Mouse (Mus musculus) stomach, embryonic 14.5 days (tissue): ENCODE data around the gene Lrrc27. TPM values are rescaled to one million over a fixed set of nuclear protein-coding genes. Genes with fewer than 3 reads are reported as not detected.

Experiments
- ATAC-seq: fragments of 200-750 bp; cut with Nextera tagmentation; 2 replicates; pipeline ENCODE4 v1.8.0; 2017; ENCODE audit warnings: low read depth, moderate TSS enrichment; ENCODE audit not compliant: insufficient number of reproducible peaks, insufficient read depth, low FRiP score
- H3K27ac ChIP-seq: fragments of 300-500 bp; sonication (generic); 2 replicates; pipeline ENCODE4 v1.5.1; 2014; ENCODE audit warnings: mild to moderate bottlenecking, low read length, moderate library complexity, mixed read lengths
- H3K27me3 ChIP-seq: fragments of 300-500 bp; sonication (generic); 2 replicates; pipeline ENCODE4 v1.6.1; 2014; ENCODE audit warnings: low read length, control low read depth, mixed read lengths; ENCODE audit not compliant: control insufficient read depth, insufficient read depth
- H3K36me3 ChIP-seq: fragments of 300-500 bp; sonication (generic); 2 replicates; pipeline ENCODE4 v1.6.1; 2014; ENCODE audit warnings: mild to moderate bottlenecking, control low read depth, low read length, moderate library complexity, mixed read lengths; ENCODE audit not compliant: control insufficient read depth, insufficient read depth
- H3K4me1 ChIP-seq: fragments of 300-500 bp; sonication (generic); 2 replicates; pipeline ENCODE4 v1.6.1; 2014; ENCODE audit warnings: low read length, control low read depth, mixed read lengths; ENCODE audit not compliant: control insufficient read depth, insufficient read depth
- H3K4me2 ChIP-seq: fragments of 300-500 bp; sonication (generic); replicated peaks from 2 replicates; pipeline ENCODE4 v1.6.1; 2014; ENCODE audit warnings: low read depth, low read length, control low read depth
- H3K4me3 ChIP-seq: fragments of 300-500 bp; sonication (generic); 2 replicates; pipeline ENCODE4 v1.5.1; 2014; ENCODE audit warnings: low read depth, low read length, control low read depth
- H3K9ac ChIP-seq: fragments of 300-500 bp; sonication (generic); replicated peaks from 2 replicates; pipeline ENCODE4 v1.6.1; 2014; ENCODE audit warnings: low read depth, mild to moderate bottlenecking, control low read depth, low read length, moderate library complexity, mixed read lengths
- H3K9me3 ChIP-seq: fragments of 300-500 bp; sonication (generic); 2 replicates; pipeline ENCODE4 v1.6.1; 2016; ENCODE audit warnings: low read depth, low read length, control low read depth; ENCODE audit not compliant: control insufficient read depth
- WGBS: fragments of 180-500 bp; shearing (Covaris S2); extraction: QIAGEN DNeasy Blood & Tissue Kit; methylation state at CpG from one replicate; pipeline ENCODE4 v1.1.7; 2014; 5-methylcytosine and 5-hydroxymethylcytosine counted together
- polyA plus RNA-seq: library from polyadenylated mRNA; unstranded; fragments of >200 nt; fragmentation: Nextera tagmentation; extraction: Ambion mirVana; gene quantifications from 2 replicates; pipeline ENCODE4 v1.2.1, GENCODE M21; 2014

The Lrrc27 gene
- polyA plus RNA-seq, 1 experiment from 2014 or later: 4.9 TPM

DNA sequence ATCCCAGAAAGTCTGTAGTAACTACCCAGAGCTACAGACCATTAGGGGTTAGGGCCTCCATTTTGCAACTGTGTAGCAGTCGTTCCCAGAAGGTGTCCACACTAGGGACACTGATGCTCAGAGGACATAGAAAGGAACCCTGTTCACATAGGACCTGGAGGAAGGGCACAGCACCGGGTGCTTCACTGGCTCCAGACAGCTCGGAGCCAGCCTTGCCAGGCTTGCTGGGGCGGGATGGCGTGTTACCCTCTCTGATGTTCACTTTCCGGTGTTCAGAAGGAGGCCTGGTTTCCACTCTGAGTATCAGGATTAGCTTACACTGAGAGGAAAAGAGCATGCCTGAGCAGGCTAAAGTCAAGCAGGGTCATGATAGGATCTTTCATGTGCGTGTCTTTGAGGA is 3.2 kb downstream of the Lrrc27 start:
- Histone ChIP-seq H3K27ac (no peak overlapping the region), H3K27me3 (no peaks in the 10 kb centered on the region), H3K9me3 (no peaks in the 10 kb centered on the region), H3K4me1 (peaks cover 9% of the 10 kb centered on the region; the same call in 1 of the 2 replicates), H3K36me3 (no peaks in the 10 kb centered on the region), H3K9ac (no peak overlapping the region), H3K4me2 (no peak overlapping the region), H3K4me3 (no peak overlapping the region)
- ATAC-seq: no peak
- 87% methylated on average over 7 of the region's 7 CpGs for WGBS

DNA sequence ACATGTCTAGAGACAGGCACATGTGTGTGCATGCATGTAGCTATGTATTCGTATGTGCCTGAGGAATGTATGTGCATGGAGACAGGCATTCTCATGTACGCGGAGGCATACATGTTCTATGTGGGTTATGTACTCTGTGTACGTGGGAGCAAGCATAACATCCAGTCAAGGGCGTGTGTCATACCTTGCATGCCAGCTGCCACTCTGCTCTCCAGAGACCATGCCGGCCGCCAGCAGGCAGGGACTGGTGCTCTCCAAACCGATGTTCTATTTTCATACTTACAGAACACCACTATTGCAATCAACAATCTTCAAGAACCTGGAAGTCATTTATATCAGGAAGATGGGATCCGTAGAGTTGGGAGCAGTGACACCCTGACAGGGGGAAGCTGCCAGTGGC is 3.7 kb downstream of the Lrrc27 start:
- H3K27me3 ChIP-seq: no peaks in the 10 kb centered on the region
- H3K9ac ChIP-seq: no peak overlapping the region
- H3K4me1 ChIP-seq: peaks cover 9% of the 10 kb centered on the region; the same call in 1 of the 2 replicates
- no peaks in the 10 kb centered on the region for H3K36me3 ChIP-seq
- WGBS: 90% methylated on average over 9 of the region's 9 CpGs
- no peak overlapping the region for H3K4me3 ChIP-seq
- no peaks in the 10 kb centered on the region for H3K9me3 ChIP-seq
- H3K4me2 ChIP-seq: no peak overlapping the region
- ATAC-seq: no peak
- H3K27ac ChIP-seq: no peak overlapping the region

DNA sequence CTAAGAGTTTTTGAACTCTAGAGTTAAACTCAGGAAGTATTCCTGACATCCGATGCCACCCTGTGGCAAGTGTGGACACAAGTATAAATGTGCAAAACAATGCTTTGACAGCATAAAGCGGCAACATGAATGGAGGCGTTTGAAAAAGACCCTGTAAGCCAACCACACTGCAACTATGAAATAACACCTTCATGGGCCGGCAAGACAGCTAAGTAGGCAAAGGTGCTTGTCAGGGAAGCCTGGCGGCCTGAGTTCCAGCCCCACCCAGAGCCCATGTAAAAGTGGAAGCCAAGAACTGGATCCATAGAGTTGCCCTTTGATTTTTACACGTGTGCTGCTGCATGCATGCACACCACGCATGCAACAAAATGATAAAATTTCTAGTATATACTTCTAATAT is 4.3 kb downstream of the Lrrc27 start:
- H3K9ac ChIP-seq: no peak overlapping the region
- 80% methylated on average over 7 of the region's 7 CpGs for WGBS
- H3K36me3 ChIP-seq: no peaks in the 10 kb centered on the region
- no peak overlapping the region for H3K27ac ChIP-seq
- H3K4me2 ChIP-seq: no peak overlapping the region
- H3K4me3 ChIP-seq: no peak overlapping the region
- no peaks in the 10 kb centered on the region for H3K27me3 ChIP-seq
- peaks cover 9% of the 10 kb centered on the region; the same call in 1 of the 2 replicates for H3K4me1 ChIP-seq
- ATAC-seq: no peak
- no peaks in the 10 kb centered on the region for H3K9me3 ChIP-seq

DNA sequence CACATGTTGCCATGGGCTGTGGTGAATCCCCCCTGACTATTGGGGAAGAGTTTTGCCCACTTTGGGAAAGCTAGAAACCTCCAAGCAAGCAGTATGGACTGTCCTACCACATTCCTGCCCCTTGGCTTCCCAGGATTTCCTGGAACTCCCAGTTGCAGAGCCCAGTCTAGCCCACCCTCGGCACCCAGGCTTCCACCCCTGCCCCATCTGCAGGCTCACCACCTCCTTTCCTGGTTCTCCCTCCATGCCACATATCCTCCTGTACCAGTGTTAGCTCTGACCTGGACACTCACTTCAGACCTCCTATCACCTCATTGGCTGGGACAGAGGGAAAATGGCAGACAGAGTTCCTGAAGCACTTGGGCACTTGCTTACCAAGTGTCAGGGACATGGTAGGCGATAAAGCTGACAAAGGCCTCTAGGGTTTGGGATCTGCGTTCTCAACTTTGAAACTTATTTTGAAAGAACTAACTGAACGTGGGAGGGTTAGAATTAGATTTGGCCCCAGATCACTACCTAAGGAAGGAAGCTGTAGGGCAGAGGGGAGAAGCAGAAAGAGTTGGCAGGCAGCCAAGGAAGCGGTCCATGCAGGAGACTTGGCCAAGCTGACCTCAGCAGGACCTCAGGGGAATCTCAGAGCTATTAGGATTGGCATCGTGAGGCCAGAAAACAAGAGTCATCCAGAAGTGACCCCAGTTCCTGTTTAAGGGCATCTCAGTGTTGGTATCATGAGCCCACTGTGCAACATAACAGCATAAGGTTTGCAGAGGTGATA is 6.0 kb downstream of the Lrrc27 start:
- Histone ChIP-seq H3K36me3 (no peaks in the 10 kb centered on the region), H3K4me3 (no peak overlapping the region), H3K9me3 (no peaks in the 10 kb centered on the region), H3K27me3 (no peaks in the 10 kb centered on the region), H3K4me2 (no peak overlapping the region), H3K4me1 (peaks cover 4% of the 10 kb centered on the region; the same call in 1 of the 2 replicates), H3K9ac (no peak overlapping the region), H3K27ac (no peak overlapping the region)
- 55% methylated on average over 6 of the region's 6 CpGs for WGBS
- ATAC-seq: no peak

DNA sequence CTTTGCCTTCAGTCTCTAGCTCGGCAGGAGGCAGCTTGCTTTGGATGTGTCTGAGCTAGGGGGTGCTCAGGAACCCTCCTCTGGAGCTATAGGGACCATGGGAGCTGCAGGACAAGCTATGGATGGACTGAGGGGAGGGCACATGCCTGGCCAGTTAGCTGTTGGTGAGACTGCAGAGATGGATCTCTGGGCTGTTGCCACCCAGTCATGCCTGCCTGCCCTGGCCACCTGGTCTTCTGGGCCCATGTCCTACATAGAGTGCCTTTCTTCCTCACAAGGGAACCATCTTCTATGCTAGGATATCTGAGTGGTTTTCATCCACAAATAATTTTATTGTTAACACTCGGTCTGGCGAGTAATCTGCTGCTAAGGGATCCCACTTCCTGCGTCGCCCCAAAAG is 6.7 kb downstream of the Lrrc27 start:
- Histone ChIP-seq H3K9ac (no peak overlapping the region), H3K27ac (no peak overlapping the region), H3K4me1 (peaks cover 5% of the 10 kb centered on the region; the same call in 1 of the 2 replicates), H3K36me3 (no peaks in the 10 kb centered on the region), H3K4me3 (no peak overlapping the region), H3K9me3 (no peaks in the 10 kb centered on the region), H3K27me3 (no peaks in the 10 kb centered on the region), H3K4me2 (no peak overlapping the region)
- ATAC-seq: no peak
- WGBS: 68% methylated on average over 5 of the region's 5 CpGs

DNA sequence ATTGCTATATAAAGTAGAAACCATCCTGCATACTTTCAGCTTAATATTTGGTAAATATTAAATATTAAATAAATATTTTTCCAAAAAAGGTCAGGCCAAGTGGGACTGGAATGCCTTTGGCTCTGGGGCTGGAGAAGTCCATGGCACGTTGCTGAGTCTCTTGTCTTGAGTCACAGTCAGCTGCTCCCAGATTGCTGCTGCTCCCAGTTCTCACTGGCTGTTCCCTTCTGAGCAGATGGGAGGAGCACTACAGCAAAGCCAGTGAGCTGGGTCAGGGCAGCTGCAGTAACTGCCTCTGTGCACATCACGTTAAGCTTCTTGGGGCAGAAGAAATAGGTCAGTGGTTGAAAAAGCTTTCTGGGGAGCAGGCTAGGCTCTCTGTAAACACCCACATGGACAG is 7.5 kb downstream of the Lrrc27 start:
- WGBS: 29% methylated on average over 2 of the region's 2 CpGs
- no peaks in the 10 kb centered on the region for H3K27me3 ChIP-seq
- H3K9ac ChIP-seq: no peak overlapping the region
- ATAC-seq: peak; percentile 47; the same call in 1 of the 2 replicates
- no peak overlapping the region for H3K4me3 ChIP-seq
- H3K36me3 ChIP-seq: no peaks in the 10 kb centered on the region
- no peak overlapping the region for H3K4me2 ChIP-seq
- peaks cover 7% of the 10 kb centered on the region; the same call in 1 of the 2 replicates for H3K4me1 ChIP-seq
- no peaks in the 10 kb centered on the region for H3K9me3 ChIP-seq
- H3K27ac ChIP-seq: no peak overlapping the region

DNA sequence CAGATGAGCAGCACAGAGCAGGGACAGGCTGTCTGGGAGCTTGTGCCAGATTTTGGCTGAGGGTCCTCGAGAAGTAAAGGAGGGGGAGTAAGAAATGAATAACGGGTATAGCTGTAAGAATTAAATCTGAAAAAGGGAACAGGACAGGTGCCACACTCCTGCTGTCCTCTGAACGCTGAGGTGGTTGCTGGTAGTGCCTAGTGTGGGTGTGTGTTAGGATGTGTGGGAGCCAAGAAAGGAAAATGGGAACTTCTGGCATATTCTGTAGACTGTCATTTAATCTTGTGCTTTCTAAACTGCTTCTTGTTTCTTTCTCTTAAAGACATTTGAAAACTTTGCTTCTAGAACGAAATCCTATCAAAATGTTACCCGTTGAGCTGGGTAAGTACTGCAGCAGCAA is 8.3 kb downstream of the Lrrc27 start:
- Histone ChIP-seq H3K4me3 (no peak overlapping the region), H3K9me3 (no peaks in the 10 kb centered on the region), H3K9ac (no peak overlapping the region), H3K27me3 (no peaks in the 10 kb centered on the region), H3K36me3 (no peaks in the 10 kb centered on the region), H3K4me2 (no peak overlapping the region), H3K4me1 (peaks cover 10% of the 10 kb centered on the region; the same call in 1 of the 2 replicates), H3K27ac (no peak overlapping the region)
- WGBS: 84% methylated on average over 5 of the region's 5 CpGs
- no peak for ATAC-seq

DNA sequence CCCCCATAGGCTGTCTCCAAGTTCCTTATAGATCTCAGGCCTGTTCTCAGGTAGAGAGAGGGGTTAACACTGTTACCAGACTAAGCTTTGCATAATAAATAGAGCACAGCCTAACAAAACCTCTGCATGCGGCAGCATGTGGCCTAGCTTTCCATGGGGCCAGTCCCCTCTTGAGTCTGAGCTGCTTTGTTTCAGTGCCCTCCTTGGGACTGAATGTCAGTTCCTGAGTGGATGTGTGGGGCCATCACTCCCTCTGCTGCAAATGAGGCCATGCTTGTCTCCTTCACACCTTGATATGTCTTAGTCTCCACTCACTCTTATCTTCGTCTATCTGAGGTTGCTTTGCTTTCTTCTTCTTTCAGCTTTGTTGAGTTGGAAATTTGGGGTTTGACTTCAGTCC is 9.1 kb downstream of the Lrrc27 start:
- no peak overlapping the region for H3K4me2 ChIP-seq
- no peak overlapping the region for H3K9ac ChIP-seq
- no peaks in the 10 kb centered on the region for H3K36me3 ChIP-seq
- H3K4me1 ChIP-seq: peaks cover 10% of the 10 kb centered on the region; the same call in 1 of the 2 replicates
- 76% methylated on average over 2 of the region's 2 CpGs for WGBS
- ATAC-seq: no peak
- H3K9me3 ChIP-seq: no peaks in the 10 kb centered on the region
- H3K4me3 ChIP-seq: no peak overlapping the region
- no peak overlapping the region for H3K27ac ChIP-seq
- H3K27me3 ChIP-seq: no peaks in the 10 kb centered on the region

DNA sequence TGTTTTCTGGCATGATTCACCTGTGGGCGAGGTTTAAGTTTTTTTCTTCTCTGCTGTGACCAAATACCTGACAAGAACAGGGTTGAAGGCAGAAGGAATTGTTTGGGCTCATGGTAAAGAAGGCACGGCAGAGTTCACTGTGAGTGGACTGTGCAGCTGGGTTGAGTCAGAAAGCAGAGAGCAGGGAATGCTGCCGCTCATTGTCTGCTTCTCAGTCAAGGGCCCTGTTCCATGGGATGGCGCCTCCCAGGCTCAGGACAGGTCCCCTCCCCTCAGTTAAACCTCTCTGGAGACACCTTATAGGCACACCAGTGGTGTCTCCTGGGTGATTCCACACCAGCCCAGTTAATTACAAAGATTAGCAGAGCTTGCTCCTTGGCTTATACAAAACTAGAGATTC is 9.6 kb downstream of the Lrrc27 start:
- Histone ChIP-seq H3K4me3 (no peak overlapping the region), H3K4me1 (peaks cover 10% of the 10 kb centered on the region; the same call in 1 of the 2 replicates), H3K9me3 (no peaks in the 10 kb centered on the region), H3K36me3 (no peaks in the 10 kb centered on the region), H3K27ac (no peak overlapping the region), H3K4me2 (no peak overlapping the region), H3K27me3 (no peaks in the 10 kb centered on the region), H3K9ac (no peak overlapping the region)
- 78% methylated on average over 4 of the region's 4 CpGs for WGBS
- ATAC-seq: no peak
